Mouse (Mus musculus) cerebellum, adult 11-12 months (tissue): ENCODE data around the gene Lyrm1.

Experiments
- DNase-seq: peaks from one replicate; pipeline ENCODE4 v3.0.0; 2022

Gene Lyrm1

DNA sequence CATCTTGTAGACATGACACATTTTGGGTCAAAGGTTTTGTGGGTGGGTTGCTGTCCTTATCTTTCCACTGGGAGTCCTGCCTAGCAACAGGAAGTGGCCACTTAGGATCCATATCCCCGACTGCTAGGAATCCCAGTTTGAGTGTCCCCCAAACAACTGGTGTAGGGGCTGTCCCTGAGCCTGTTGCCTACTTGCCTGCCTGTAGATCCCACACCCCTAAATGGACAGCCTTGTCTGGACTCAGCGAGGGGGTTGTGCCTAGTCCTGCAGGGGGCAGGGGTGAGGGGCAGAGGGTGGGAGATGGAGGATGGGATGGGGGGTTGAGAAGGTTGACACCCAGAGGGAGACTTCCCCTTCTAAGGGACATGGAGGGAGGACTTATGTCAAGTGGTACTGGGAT is 73.7 kb downstream of the Lyrm1 start:
- DNase-seq: no peak

- DNase-seq: no peak
Measured at GRCm38 (mm10) chr7:119974214-119974613, 78.6 kb downstream of the Lyrm1 start.

GRCm38 (mm10) chr7:119976256-119976655 is 80.6 kb downstream of the Lyrm1 start:
- DNase-seq: peak; percentile 20

DNA sequence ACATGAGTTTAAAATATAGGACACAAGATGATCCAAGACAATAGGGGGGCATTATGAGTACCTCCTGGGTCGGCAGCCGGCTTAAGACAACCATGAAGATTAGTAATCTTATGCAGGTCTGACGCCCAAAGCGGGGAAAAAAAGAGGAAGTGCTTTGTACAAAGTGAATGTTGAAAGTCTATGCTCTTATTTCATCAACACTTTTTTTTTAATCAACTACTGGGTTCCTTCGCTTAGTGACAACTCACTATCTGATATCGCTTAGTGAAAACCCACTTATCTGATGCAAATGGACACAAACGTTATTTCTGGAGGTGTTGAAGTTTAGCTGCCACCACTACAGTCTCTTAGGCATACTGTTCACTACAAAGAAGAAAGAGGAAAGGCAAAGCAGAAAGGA is 81.9 kb downstream of the Lyrm1 start:
- DNase-seq: no peak

GRCm38 (mm10) chr7:119978576-119978975 is 82.9 kb downstream of the Lyrm1 start:
- no peak for DNase-seq

- DNase-seq: no peak
Measured at GRCm38 (mm10) chr7:119980170-119980569, 84.5 kb downstream of the Lyrm1 start.

- no peak for DNase-seq
Measured at GRCm38 (mm10) chr7:119985279-119985912, 89.7 kb downstream of the Lyrm1 start.

DNA sequence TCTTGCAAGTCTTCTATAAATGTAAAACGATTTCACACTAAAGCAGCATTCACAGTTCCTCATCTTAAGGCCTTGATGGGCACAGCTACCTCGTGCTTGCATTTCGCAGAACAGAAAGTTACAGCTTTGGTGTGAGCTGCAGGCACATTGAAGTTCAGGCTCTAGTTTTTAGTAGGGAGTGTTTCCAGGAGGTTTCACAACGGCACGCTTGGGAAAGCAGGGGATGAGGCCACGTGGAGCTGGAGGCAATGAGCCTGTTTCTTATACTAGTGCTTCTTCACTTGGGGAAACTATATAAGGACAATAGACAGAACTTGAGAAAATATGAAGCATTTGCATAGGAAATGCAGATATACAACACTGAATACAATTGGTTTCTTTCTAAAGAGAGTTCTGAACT is 101.4 kb downstream of the Lyrm1 start:
- DNase-seq: no peak
